Mouse (Mus musculus): Measurements from ENCODE around the gene Il10ra. TPM values are rescaled to one million over a fixed set of nuclear protein-coding genes. Genes with fewer than 3 reads are reported as not detected.

Gene Il10ra
- total and polyA plus RNA-seq, 2 experiments = 2.7 to 2.9 TPM

GRCm38 (mm10) chr9:45235668-45236227 lies 33.2 kb downstream of the Il10ra start:
- DNase-seq (ENCODE audit: extremely low read depth, low read depth, low spot score) = peak; percentile 21
- Histone ChIP-seq H3K36me3 (ENCODE audit: control insufficient read depth, insufficient read depth, low read length) (no peaks in the 10 kb centered on the region), H3K79me2 (ENCODE audit: control insufficient read depth, insufficient read depth, low read length) (no peaks in the 10 kb centered on the region), H3K4me3 (ENCODE audit: insufficient read depth, low read depth, low read length) (no peak overlapping the region), H3K27me3 (ENCODE audit: control insufficient read depth, insufficient read depth, low read length) (no peaks in the 10 kb centered on the region), H3K4me1 (ENCODE audit: control insufficient read depth, insufficient read depth, low read length) (no peaks in the 10 kb centered on the region), H3K9ac (ENCODE audit: low read depth, low read length) (no peak overlapping the region), H3K27ac (replicated peaks; ENCODE audit: insufficient read depth, low read depth, low read length) (peak overlapping the region; percentile 5)
- WGBS = 74% methylated on average over 6 of the region's 6 CpGs
- TF ChIP-seq CTCF (IDR thresholded peaks at IDR 0.05; ENCODE audit: low read depth, low read length) = no peak
- no peak for TF ChIP-seq POLR2A (IDR thresholded peaks at IDR 0.05; ENCODE audit: extremely low read depth, insufficient read depth, low read length)

GRCm38 (mm10) chr9:45229359-45229758 lies 39.6 kb downstream of the Il10ra start:
- Histone ChIP-seq H3K27me3 (ENCODE audit: control insufficient read depth, insufficient read depth, low read length) (no peaks in the 10 kb centered on the region), H3K79me2 (ENCODE audit: control insufficient read depth, insufficient read depth, low read length) (no peaks in the 10 kb centered on the region), H3K9ac (ENCODE audit: low read depth, low read length) (no peak overlapping the region), H3K36me3 (ENCODE audit: control insufficient read depth, insufficient read depth, low read length) (no peaks in the 10 kb centered on the region), H3K4me1 (ENCODE audit: control insufficient read depth, insufficient read depth, low read length) (no peaks in the 10 kb centered on the region), H3K27ac (replicated peaks; ENCODE audit: insufficient read depth, low read depth, low read length) (no peak overlapping the region), H3K4me3 (ENCODE audit: insufficient read depth, low read depth, low read length) (no peak overlapping the region)
- no peak for DNase-seq (ENCODE audit: extremely low read depth, low read depth, low spot score)
- no peak for TF ChIP-seq CTCF (IDR thresholded peaks at IDR 0.05; ENCODE audit: low read depth, low read length)
- no peak for TF ChIP-seq POLR2A (IDR thresholded peaks at IDR 0.05; ENCODE audit: extremely low read depth, insufficient read depth, low read length)
- WGBS = 78% methylated on average over 8 of the region's 8 CpGs

DNA sequence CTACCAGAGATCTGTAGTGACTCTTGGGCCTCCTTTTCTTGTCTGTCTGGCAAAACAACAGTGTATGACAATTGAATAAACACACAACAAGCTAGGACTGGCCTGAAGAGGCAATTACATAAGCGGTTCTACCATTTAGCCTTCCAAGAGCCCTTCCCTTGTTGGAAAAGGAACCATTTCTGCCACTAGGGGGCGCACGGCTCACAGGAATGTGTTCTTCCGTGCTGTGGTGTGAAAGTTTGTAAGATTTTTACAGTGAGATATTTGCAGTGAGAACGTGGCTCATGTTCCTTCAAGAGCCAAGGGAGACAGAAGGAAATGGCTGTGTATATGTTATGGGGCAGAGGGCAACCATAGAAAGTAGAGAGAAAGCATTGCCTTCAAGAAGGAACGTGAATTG lies 47.4 kb downstream of the Il10ra start:
- Histone ChIP-seq H3K27me3 (ENCODE audit: control insufficient read depth, insufficient read depth, low read length) (no peaks in the 10 kb centered on the region), H3K4me1 (ENCODE audit: control insufficient read depth, insufficient read depth, low read length) (no peaks in the 10 kb centered on the region), H3K27ac (replicated peaks; ENCODE audit: insufficient read depth, low read depth, low read length) (no peak overlapping the region), H3K4me3 (ENCODE audit: insufficient read depth, low read depth, low read length) (no peak overlapping the region), H3K79me2 (ENCODE audit: control insufficient read depth, insufficient read depth, low read length) (no peaks in the 10 kb centered on the region), H3K9ac (ENCODE audit: low read depth, low read length) (no peak overlapping the region), H3K36me3 (ENCODE audit: control insufficient read depth, insufficient read depth, low read length) (no peaks in the 10 kb centered on the region)
- 16% methylated on average over 6 of the region's 6 CpGs for WGBS
- TF ChIP-seq POLR2A (IDR thresholded peaks at IDR 0.05; ENCODE audit: extremely low read depth, insufficient read depth, low read length) (no peak), CTCF (IDR thresholded peaks at IDR 0.05; ENCODE audit: low read depth, low read length) (peak; percentile 78)
- peak; percentile 74 for DNase-seq (ENCODE audit: extremely low read depth, low read depth, low spot score)

GRCm38 (mm10) chr9:45219644-45220043 lies 49.3 kb downstream of the Il10ra start:
- WGBS = 94% methylated on average over 3 of the region's 3 CpGs
- no peaks in the 10 kb centered on the region for H3K27me3 ChIP-seq (ENCODE audit: control insufficient read depth, insufficient read depth, low read length)
- no peak for TF ChIP-seq CTCF (IDR thresholded peaks at IDR 0.05; ENCODE audit: low read depth, low read length)
- TF ChIP-seq POLR2A (IDR thresholded peaks at IDR 0.05; ENCODE audit: extremely low read depth, insufficient read depth, low read length) = no peak
- H3K4me1 ChIP-seq (ENCODE audit: control insufficient read depth, insufficient read depth, low read length) = no peaks in the 10 kb centered on the region
- H3K27ac ChIP-seq (replicated peaks; ENCODE audit: insufficient read depth, low read depth, low read length) = no peak overlapping the region
- no peak overlapping the region for H3K4me3 ChIP-seq (ENCODE audit: insufficient read depth, low read depth, low read length)
- H3K9ac ChIP-seq (ENCODE audit: low read depth, low read length) = no peak overlapping the region
- no peaks in the 10 kb centered on the region for H3K36me3 ChIP-seq (ENCODE audit: control insufficient read depth, insufficient read depth, low read length)
- DNase-seq (ENCODE audit: extremely low read depth, low read depth, low spot score) = no peak
- no peaks in the 10 kb centered on the region for H3K79me2 ChIP-seq (ENCODE audit: control insufficient read depth, insufficient read depth, low read length)

- TF ChIP-seq POLR2A (IDR thresholded peaks at IDR 0.05; ENCODE audit: extremely low read depth, insufficient read depth, low read length) = no peak
- no peak for TF ChIP-seq CTCF (IDR thresholded peaks at IDR 0.05; ENCODE audit: low read depth, low read length)
- Histone ChIP-seq H3K79me2 (ENCODE audit: control insufficient read depth, insufficient read depth, low read length) (no peaks in the 10 kb centered on the region), H3K36me3 (ENCODE audit: control insufficient read depth, insufficient read depth, low read length) (no peaks in the 10 kb centered on the region), H3K27me3 (ENCODE audit: control insufficient read depth, insufficient read depth, low read length) (no peaks in the 10 kb centered on the region), H3K27ac (replicated peaks; ENCODE audit: insufficient read depth, low read depth, low read length) (no peak overlapping the region), H3K9ac (ENCODE audit: low read depth, low read length) (no peak overlapping the region), H3K4me1 (ENCODE audit: control insufficient read depth, insufficient read depth, low read length) (no peaks in the 10 kb centered on the region), H3K4me3 (ENCODE audit: insufficient read depth, low read depth, low read length) (no peak overlapping the region)
- DNase-seq (ENCODE audit: extremely low read depth, low read depth, low spot score) = peak; percentile 73
- WGBS = 51% methylated on average over 11 of the region's 11 CpGs
Observed at GRCm38 (mm10) chr9:45215526-45216179, 53.3 kb downstream of the Il10ra start.

DNA sequence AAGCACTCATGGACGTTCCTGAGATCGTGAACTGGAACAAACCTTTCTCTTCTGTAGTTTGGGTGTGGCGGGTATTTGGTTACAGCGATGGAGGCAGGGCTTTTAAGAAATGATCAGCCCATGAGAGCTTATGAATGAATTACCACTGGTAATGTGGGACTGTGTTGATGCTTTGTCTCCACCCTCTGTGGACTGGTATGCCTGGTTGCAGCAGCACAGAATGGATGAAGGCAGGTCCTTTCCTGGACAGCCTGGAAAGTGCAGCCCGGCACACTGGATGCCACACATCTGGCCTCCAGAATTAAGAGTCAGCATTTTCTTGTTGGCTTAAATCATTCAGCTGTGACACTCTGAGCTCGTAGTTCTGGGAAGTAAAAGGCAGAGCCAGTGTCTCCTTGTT lies 56.9 kb downstream of the Il10ra start:
- no peak for TF ChIP-seq POLR2A (IDR thresholded peaks at IDR 0.05; ENCODE audit: extremely low read depth, insufficient read depth, low read length)
- TF ChIP-seq CTCF (IDR thresholded peaks at IDR 0.05; ENCODE audit: low read depth, low read length) = no peak
- Histone ChIP-seq H3K27ac (replicated peaks; ENCODE audit: insufficient read depth, low read depth, low read length) (no peak overlapping the region), H3K9ac (ENCODE audit: low read depth, low read length) (no peak overlapping the region), H3K79me2 (ENCODE audit: control insufficient read depth, insufficient read depth, low read length) (no peaks in the 10 kb centered on the region), H3K4me3 (ENCODE audit: insufficient read depth, low read depth, low read length) (no peak overlapping the region), H3K27me3 (ENCODE audit: control insufficient read depth, insufficient read depth, low read length) (no peaks in the 10 kb centered on the region), H3K36me3 (ENCODE audit: control insufficient read depth, insufficient read depth, low read length) (no peaks in the 10 kb centered on the region), H3K4me1 (ENCODE audit: control insufficient read depth, insufficient read depth, low read length) (no peaks in the 10 kb centered on the region)
- 87% methylated on average over 6 of the region's 6 CpGs for WGBS
- DNase-seq (ENCODE audit: extremely low read depth, low read depth, low spot score) = no peak
